Mouse (Mus musculus) left cerebral cortex, adult 8-10 months (tissue): ENCODE measurements around the gene Taok1. TPM values are rescaled to one million over a fixed set of nuclear protein-coding genes. Genes with fewer than 3 reads are reported as not detected.
"Not testable (repeated sequence)": the region's sequence is repeated elsewhere in the genome, so short reads cannot be mapped to it uniquely, and the experiment has no call there.

ENCODE experiments used
- DNase-seq, 2 experiments: peaks; one replicate each; pipeline ENCODE4 v3.0.0; 2022; ENCODE audit warnings: low spot score in 2 of 2
- total RNA-seq, 4 experiments: library from RNA; stranded (reverse); gene quantifications; 2 replicates each; pipeline ENCODE4 v1.2.4; 2022

The Taok1 gene
- 100 to 1,000 TPM in 2 of 4 experiments, 10 to 100 TPM in 2; 92.7 to 112 (median 102) TPM for total RNA-seq

GRCm38 (mm10) chr11:77607538-77608455, at the start of gene Taok1:
TSS of gene Taok1 (minus strand) at chr11:77607815.
- peak; percentile 82 to 93 for DNase-seq

- not testable (repeated sequence) for DNase-seq
Measured at GRCm38 (mm10) chr11:77653406-77654190, 46.0 kb upstream of the Taok1 start.

DNA sequence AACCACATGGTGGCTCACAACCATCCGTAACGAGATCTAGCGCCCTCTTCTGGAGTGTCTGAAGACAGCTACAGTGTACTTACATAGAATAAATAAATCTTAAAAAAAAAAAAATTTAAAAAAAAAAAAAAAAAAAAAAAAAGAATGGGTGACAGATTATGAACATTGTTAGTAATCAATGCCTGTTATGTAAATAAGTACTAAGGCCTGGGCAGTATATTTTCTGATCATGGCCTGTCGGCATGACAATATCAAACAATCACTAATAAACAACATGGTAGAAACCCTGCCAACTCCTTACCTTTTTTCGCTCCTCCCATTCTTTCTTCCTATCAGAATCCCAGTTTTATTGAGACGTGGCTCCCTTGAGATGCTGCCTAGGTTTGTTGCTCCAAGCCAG, 44.9 kb upstream of the Taok1 start:
- DNase-seq, result no peak

- DNase-seq, result no peak
Measured at GRCm38 (mm10) chr11:77648878-77649277, 41.3 kb upstream of the Taok1 start.

DNA sequence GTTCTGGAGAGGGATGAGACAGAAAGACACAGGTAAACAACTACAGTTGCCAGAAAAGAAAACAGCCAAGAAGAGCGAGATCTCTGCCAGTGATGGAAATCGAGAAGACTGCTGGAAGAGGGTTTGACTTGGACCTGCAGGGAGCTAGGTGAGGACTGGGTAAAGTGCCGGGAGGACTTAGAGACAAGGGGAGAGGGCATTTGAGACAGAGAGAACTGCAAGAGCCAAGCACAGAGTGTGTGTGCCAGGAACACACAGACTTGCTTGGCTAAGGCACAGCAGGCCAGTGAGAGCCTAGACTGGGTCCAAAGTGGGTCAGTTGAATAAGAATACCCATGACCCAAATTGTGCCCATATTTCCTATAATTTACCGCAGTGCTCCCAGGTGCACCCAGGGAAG, 37.9 kb upstream of the Taok1 start:
- no peak for DNase-seq

DNA sequence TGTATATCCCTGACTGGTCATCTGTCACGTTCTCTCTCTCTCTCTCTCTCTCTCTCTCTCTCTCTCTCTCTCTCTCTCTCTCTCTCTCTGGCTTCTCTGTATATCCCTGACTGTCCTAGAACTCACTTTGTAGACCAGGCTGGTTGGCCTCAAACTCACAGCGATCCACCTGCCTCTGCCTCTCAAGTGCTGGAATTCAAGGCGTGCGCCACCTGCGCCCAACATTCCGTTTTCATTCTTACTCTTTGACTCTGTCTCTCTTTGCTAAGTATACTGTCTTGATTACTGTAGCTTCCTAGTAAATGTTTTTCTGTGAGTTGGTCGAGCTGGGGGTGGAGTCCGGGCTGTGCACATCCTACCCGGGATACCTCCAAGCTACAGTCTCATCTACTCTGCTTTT, 33.8 kb upstream of the Taok1 start:
- DNase-seq, result no peak

DNA sequence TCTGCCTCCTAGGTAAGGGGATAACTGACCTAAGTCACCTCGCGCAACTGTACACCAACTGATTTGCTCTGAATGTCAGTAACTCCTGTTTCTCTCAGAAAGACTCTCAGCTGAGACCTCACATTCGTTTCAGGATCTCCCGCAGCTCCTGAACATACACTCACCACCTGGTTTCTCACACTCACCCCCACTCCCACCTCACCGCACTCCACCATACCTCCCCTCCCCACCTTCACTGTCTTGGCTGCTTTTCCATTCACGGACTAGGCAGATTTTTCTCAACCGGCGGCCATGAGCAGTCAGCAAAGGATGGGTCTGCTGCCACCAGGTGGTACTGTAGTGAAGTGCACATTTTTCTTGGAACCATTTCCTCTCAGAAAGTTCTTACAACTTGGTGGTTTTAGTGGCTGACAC, 22.6 kb upstream of the Taok1 start:
- peak; percentile 48 to 70 for DNase-seq

DNA sequence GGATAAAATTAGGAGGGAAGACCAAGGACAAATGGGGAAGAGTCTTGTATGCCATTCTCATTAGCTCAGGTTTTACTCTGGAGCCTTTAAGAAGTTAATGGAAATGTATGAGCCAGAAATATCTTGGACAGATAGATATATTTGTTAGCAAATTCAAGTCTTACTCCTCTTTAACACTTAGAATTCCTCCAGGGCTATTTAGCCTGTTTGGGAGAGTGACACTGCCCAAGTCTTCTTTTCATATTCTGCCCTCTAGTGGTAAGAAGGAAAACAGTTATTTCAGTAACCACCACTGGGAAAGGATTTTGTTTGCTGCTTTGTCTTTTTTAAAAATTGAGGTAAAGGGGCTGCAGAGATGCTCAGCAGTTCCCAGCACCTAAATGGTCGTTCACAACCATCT, 21.9 kb upstream of the Taok1 start:
- no peak for DNase-seq

GRCm38 (mm10) chr11:77626596-77627535, 19.3 kb upstream of the Taok1 start:
- no peak for DNase-seq

GRCm38 (mm10) chr11:77625061-77625855, 17.6 kb upstream of the Taok1 start:
- DNase-seq, result peak in 1 of 2 experiments; percentile 58

- DNase-seq, result peak; percentile 48 to 83
Measured at GRCm38 (mm10) chr11:77624441-77625060, 16.9 kb upstream of the Taok1 start.

DNA sequence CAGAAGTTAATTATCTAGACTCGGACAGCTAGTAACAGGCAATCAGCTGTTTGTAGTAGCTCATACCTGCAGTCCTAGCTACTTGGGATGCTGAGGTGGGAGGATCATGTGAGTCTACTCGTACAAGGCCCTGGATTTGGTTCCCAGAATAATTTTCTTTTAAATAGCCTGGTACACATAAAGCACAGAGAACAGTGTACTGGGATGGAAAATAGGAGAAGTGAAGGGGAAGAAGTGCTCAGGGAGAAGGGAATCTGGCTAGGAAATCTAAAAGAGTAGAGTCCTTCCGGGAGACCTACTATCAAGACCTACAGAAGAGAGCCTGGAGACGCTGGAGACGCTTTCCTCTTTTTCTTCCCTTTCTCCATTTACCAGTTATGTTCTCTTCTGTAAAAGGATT, 16.4 kb upstream of the Taok1 start:
- no peak for DNase-seq

DNA sequence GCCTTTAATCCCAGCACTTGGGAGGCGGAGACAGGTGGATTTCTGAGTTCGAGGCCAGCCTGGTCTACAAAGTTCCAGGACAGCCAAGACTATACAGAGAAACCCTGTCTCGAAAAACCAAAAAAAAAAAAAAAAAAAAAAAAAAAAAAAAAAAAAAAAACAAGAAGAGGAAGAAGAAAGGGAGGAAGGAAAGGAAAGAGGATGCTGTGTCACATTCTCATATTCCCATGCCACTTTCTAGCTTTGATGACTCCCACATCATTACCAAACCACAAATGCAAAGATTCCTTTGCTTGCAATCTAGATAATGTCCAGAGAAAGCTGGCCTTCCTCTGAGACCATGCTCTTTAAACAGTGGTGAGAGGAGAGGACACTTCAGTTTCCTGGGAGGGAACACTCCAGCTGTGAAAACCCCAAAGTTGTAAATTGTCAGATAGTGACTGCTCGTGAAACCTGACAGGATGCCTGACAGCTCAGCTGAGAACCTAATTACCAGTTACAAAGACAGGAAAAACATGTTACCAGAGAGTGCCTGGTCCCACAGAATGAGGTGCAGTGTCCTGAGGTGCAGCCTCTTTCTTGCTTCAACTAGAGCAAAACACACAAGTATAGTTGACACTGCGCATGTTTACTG, 14.4 kb upstream of the Taok1 start:
- no peak for DNase-seq

DNA sequence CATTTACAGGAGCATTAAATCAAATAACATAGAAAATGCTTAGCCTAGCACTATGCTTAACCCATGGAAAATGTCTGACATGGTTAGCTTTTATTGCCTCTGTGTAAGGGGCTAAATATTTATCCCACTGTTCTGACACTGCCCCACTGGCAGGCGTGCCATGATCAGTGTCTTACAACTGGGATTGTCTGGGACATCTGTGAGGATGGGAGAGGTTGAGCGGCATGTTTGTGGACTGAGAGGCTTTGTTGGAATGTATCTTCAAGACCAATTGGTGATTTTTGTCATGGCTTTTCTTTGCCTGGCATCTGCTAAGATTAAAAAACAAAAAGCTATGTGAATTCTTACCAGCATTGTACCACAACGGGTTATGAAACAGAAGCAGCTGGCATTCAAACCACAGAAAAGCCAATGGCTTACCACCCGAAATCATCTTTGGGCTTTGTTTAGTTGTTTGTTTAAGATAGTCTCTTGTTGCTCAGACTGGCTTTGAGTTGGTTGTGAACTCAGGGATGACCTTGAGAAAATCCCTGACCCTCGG, 7.5 kb upstream of the Taok1 start:
- no peak for DNase-seq

- DNase-seq, result peak; percentile 12 to 21
Measured at GRCm38 (mm10) chr11:77606835-77607537, 629 bp downstream of the Taok1 start.

GRCm38 (mm10) chr11:77606469-77606834, 1.2 kb downstream of the Taok1 start:
- DNase-seq, result no peak

DNA sequence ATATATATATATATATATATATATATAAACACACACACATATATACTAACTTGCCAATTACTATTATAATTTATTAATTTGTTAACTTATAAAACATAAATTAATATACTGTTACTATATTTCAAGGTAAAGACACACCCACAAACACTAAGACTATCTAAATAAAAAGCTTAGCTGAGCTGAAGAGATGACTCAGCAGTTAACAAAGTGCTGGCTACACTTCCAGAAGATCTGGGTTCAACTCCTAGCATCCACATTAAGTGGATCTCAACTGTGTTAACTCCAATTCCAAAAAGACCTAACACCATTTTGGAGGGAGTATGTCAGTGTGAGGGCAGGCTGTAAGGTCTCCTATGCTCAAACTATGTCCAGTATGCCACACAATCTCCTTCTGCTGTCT, 10.3 kb downstream of the Taok1 start:
- DNase-seq, result no peak

GRCm38 (mm10) chr11:77591388-77591787, 16.2 kb downstream of the Taok1 start:
- no peak for DNase-seq

GRCm38 (mm10) chr11:77590801-77591200, 16.8 kb downstream of the Taok1 start:
- DNase-seq, result no peak
